Mouse (Mus musculus) heart, postnatal 4 days (tissue): ENCODE measurements around the gene Gm49380. TPM values are rescaled to one million over a fixed set of nuclear protein-coding genes. Genes with fewer than 3 reads are reported as not detected.
A peak's percentile ranks its signal among the peaks of the same experiment; 100 is the strongest.
"Not testable (repeated sequence)": the region's sequence is repeated elsewhere in the genome, so short reads cannot be mapped to it uniquely, and the experiment has no call there.

Source experiments
- DNase-seq: peaks from one replicate; pipeline ENCODE4 v3.0.0; 2021
- total RNA-seq, 2 experiments: library from RNA; stranded (reverse); gene quantifications; 2 replicates each; pipeline ENCODE4 v1.2.3; 2021

Gm49380 gene
- total RNA-seq, 2 experiments from 2014 or later, result not detected

DNA sequence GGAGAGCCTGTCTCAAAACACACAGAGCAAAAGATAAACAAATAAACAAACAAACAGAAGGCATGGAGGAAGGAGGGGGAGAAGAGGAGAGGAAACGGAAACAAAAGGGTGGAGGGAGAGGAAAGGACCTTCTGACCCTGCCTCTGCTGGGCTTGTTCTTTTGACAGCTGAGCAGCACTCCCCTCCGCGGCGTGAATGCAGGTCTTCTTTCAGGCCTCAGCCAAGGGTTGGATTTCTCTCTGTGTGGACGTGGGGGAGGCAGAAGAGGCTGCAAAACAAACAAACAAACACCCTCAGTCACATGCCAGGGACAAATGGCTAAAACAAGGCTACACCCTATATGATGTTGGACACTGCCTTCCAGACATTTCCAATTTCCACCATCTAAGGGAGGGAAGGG, 11.7 kb upstream of the Gm49380 start:
- DNase-seq, result no peak

DNA sequence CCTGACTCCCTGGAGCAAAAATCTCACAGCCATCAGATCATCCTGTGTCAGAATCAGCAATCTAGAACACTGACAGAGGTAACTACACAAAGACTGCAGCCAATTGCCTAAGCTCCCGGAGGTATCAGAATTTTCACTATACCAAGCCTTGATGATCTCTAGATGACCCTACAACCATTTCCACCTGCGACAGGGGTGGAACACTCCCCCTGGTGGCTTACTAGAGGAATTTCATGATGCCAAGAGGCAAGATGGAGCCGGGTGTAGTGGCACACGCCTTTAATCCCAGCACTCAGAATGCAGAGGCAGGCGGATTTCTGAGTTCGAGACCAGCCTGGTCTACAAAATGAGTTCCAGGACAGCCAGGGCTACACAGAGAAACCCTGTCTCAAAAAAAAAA, 11.0 kb upstream of the Gm49380 start:
- DNase-seq, result no peak

- DNase-seq, result no peak
Observed at GRCm38 (mm10) chr9:44119948-44120465, 6.7 kb upstream of the Gm49380 start.

DNA sequence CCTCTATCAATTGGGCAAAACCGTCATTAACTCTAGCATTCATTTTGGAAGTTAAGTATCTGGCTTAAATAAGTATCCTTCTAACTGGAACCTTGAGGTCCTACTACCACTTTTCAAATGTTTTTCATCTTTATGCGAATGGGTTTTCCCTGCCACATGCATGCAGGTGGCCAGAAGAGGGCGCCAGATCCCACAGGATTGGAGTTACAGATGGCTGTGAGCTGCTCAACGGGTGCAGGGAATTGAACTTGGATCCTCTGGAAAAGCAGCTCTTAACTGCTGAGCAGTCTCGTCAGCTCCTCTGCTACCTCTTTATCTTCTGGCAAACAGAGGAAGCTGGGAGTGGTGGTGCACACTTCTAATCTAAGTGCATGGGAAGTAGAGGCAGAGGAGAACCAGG, 5.7 kb upstream of the Gm49380 start:
- no peak for DNase-seq

GRCm38 (mm10) chr9:44116182-44116581, 2.9 kb upstream of the Gm49380 start:
- DNase-seq, result no peak

DNA sequence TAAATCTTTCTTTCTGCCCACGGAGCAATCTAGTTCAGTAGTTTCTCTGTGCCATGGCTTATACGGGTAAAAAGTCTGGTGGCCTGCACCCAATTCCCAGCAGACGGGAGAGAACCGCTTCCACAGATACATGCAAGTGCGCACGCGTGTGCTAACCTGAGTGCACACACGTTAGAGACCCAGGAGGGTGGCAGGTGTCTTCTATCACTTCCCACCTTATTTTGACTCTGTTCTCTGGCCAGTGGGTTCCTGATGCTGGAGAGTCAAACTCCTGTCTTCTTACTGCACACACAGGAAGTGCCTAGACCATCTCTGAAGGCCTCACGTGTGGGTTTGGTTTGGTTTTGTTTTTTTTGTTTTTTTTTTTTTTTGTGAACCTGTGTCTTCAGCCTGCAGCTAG, 2.3 kb upstream of the Gm49380 start:
- DNase-seq, result no peak

- no peak for DNase-seq
Observed at GRCm38 (mm10) chr9:44114453-44114852, 1.2 kb upstream of the Gm49380 start.

DNA sequence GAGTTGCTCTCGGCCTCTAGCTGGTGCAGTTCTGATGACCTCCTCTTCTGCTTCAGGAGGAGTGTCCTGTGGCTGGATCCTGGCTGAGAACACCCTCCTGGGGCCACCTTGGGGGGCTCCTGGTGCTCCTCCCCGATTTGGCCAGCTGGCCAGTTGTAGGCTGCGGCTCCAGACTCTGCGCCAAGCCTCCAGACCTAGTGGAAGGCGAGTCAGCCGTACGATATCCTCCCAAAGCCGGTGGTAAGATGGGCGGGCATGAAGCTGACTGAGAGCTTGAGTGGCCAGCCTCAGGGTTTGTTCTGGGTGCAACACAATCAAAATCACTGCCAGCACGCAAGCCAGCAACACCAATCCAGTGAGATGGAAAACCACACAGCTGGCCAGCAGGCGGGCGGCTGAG, 1.4 kb downstream of the Gm49380 start:
- not testable (repeated sequence) for DNase-seq

- DNase-seq, result peak; percentile 86
Observed at GRCm38 (mm10) chr9:44109360-44110095, 3.8 kb downstream of the Gm49380 start.

DNA sequence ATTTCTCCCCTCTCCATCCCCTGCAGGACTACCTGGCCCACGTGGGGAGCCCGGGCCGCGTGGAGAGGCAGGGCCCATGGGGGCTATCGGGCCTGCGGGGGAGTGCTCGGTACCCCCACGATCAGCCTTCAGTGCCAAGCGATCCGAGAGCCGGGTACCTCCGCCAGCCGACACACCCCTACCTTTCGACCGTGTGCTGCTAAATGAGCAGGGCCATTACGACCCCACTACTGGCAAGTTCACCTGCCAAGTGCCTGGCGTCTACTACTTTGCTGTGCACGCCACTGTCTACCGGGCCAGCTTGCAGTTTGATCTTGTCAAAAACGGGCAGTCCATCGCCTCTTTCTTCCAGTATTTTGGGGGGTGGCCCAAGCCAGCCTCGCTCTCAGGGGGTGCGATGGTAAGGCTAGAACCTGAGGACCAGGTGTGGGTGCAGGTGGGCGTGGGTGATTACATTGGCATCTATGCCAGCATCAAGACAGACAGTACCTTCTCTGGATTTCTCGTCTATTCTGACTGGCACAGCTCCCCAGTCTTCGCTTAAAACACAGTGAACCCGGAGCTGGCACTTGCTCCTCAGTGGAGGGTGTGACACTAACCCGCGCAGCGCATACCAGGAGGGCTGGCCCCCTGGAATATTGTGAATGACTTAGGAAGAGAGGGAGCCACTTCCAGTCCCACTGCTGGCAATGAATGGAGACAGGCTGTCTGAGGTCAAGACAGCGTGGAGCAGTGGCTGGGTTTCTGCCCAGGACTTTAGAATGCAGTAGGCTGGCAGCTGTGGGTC, 4.8 kb downstream of the Gm49380 start:
- DNase-seq, result no peak

DNA sequence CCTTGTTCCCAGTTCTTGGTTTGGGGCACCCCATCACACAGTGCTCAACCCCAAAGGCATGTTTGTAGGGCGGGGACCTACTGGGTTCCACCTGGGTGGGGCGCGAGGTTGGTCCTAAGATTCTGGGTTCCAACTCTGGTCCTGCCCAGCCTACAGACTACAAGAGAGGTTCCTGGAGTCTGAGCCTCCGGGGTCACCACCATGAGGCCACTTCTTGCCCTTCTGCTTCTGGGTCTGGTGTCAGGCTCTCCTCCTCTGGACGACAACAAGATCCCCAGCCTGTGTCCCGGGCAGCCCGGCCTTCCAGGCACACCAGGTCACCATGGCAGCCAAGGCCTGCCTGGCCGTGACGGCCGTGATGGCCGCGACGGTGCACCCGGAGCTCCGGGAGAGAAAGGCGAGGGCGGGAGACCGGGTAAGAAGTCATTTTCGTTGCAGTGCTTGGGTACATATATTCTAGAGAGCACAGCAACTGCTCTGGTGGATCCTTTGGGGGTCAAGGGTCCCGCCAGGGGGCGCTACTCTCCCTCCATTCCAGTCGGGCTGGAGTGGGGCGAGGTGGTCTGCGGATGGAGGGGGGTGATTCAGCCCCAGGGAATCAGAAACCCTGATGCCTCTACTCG, 5.6 kb downstream of the Gm49380 start:
- DNase-seq, result peak; percentile 75

- peak; percentile 94 for DNase-seq
Observed at GRCm38 (mm10) chr9:44107110-44107509, 6.2 kb downstream of the Gm49380 start, which contains the start of gene C1qtnf5. C1qtnf5 (plus strand) TSS chr9:44107245.

GRCm38 (mm10) chr9:44106596-44106995, 6.7 kb downstream of the Gm49380 start:
- no peak for DNase-seq

- no peak for DNase-seq
Observed at GRCm38 (mm10) chr9:44106182-44106581, 7.1 kb downstream of the Gm49380 start.

- no peak for DNase-seq
Observed at GRCm38 (mm10) chr9:44105781-44106180, 7.5 kb downstream of the Gm49380 start.

GRCm38 (mm10) chr9:44104881-44105280, 8.4 kb downstream of the Gm49380 start:
- DNase-seq, result no peak

GRCm38 (mm10) chr9:44101490-44101889, 11.8 kb downstream of the Gm49380 start, which contains the start of gene Mfrp:
Mfrp (plus strand) TSS chr9:44101729.
- DNase-seq, result no peak

- DNase-seq, result peak; percentile 57
Observed at GRCm38 (mm10) chr9:44096536-44096935, 16.8 kb downstream of the Gm49380 start.

DNA sequence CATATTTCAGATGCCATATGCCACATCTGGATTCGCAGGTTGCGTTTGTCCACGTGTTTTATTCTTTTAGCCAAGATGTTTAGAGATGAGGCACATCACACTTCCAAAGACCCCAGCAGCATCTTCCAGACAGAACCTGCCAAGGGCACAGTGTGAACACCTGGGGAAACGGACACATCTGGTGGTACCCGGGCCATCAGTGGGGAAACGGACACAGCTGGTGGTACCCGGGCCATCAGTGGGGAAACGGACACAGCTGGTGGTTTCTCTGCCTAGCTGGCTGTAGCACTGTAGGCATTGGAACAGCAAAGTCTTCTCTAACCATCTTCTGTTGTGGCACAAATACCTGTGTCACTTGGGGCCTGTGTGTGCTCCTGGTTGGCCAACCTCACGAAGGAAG, 17.5 kb downstream of the Gm49380 start:
- DNase-seq, result no peak

GRCm38 (mm10) chr9:44094737-44095136, 18.6 kb downstream of the Gm49380 start:
- DNase-seq, result no peak

GRCm38 (mm10) chr9:44093612-44094503, 19.4 kb downstream of the Gm49380 start:
- DNase-seq, result peak; percentile 93
